Mouse (Mus musculus): ENCODE results near the gene Edem1. TPM values are rescaled to one million over a fixed set of nuclear protein-coding genes. Genes with fewer than 3 reads are reported as not detected.

Gene Edem1
- polyA plus RNA-seq, 1 experiment from 2014 or later, result 10.7 TPM

GRCm38 (mm10) chr6:108906539-108906938 lies 78.1 kb downstream of the Edem1 start:
- Histone ChIP-seq H3K27me3 (no peaks in the 10 kb centered on the region), H3K9ac (no peak overlapping the region), H3K27ac (no peak overlapping the region), H3K4me1 (replicated peaks) (no peaks in the 10 kb centered on the region), H3K9me3 (replicated peaks) (no peaks in the 10 kb centered on the region), H3K36me3 (no peaks in the 10 kb centered on the region), H3K4me3 (no peak overlapping the region), H3K4me2 (no peak overlapping the region)
- 31% methylated on average over 1 of the region's 1 CpGs for WGBS
- ATAC-seq (replicated peaks; ENCODE audit: insufficient number of reproducible peaks, insufficient read depth, low FRiP score, low read depth), result no peak

Other genes starting within 250 kb of the Edem1 start
- gene Bhlhe40, start 168.0 kb upstream of the Edem1 start, polyA plus RNA-seq (2015; fragmentation: Nextera tagmentation; extraction: Ambion mirVana), result 25.1 and 25.9 TPM in 2 replicates
- gene Arl8b, start 45.5 kb upstream of the Edem1 start, polyA plus RNA-seq (2015; fragmentation: Nextera tagmentation; extraction: Ambion mirVana), result 64.1 and 66.0 TPM in 2 replicates

All from heart, embryonic 15.5 days (tissue).